Mouse (Mus musculus) heart, embryonic 16.5 days (tissue): ENCODE data around the gene Mettl23. TPM values are rescaled to one million over a fixed set of nuclear protein-coding genes. Genes with fewer than 3 reads are reported as not detected.
A peak's percentile ranks its signal among the peaks of the same experiment; 100 is the strongest.
"Not testable (repeated sequence)": the region's sequence is repeated elsewhere in the genome, so short reads cannot be mapped to it uniquely, and the experiment has no call there.

Source experiments
- ATAC-seq: fragments of 200-750 bp; cut with Nextera tagmentation; replicated peaks from 2 replicates; pipeline ENCODE4 v1.8.0; 2017; ENCODE audit warnings: moderate number of reproducible peaks; ENCODE audit not compliant: insufficient read depth, low FRiP score; ENCODE audit errors: extremely low read depth
- H3K27ac ChIP-seq: fragments of 300-500 bp; sonication (generic); 2 replicates; pipeline ENCODE4 v1.5.1; 2014; ENCODE audit warnings: mild to moderate bottlenecking, low read length, control low read depth, moderate library complexity
- H3K27me3 ChIP-seq: fragments of 300-500 bp; sonication (generic); 2 replicates; pipeline ENCODE4 v1.6.1; 2014; ENCODE audit warnings: low read length, mixed read lengths; ENCODE audit not compliant: control insufficient read depth, insufficient read depth
- H3K36me3 ChIP-seq: fragments of 300-500 bp; sonication (generic); 2 replicates; pipeline ENCODE4 v1.6.1; 2014; ENCODE audit not compliant: control insufficient read depth, insufficient read depth
- H3K4me1 ChIP-seq: fragments of 300-500 bp; sonication (generic); 2 replicates; pipeline ENCODE4 v1.6.1; 2014; ENCODE audit warnings: low read length, mixed read lengths; ENCODE audit not compliant: control insufficient read depth, insufficient read depth
- H3K4me2 ChIP-seq: fragments of 300-500 bp; sonication (generic); 2 replicates; pipeline ENCODE4 v1.6.1; 2014; ENCODE audit warnings: low read depth, mild to moderate bottlenecking, control low read depth, low read length
- H3K4me3 ChIP-seq: fragments of 300-500 bp; sonication (generic); 2 replicates; pipeline ENCODE4 v1.5.1; 2014; ENCODE audit warnings: mild to moderate bottlenecking, control low read depth, low read length
- H3K9ac ChIP-seq: fragments of 300-500 bp; sonication (generic); 2 replicates; pipeline ENCODE4 v1.6.1; 2014; ENCODE audit warnings: low read length, control low read depth
- H3K9me3 ChIP-seq: fragments of 300-500 bp; sonication (generic); replicated peaks from 2 replicates; pipeline ENCODE4 v1.6.1; 2016; ENCODE audit warnings: low read length; ENCODE audit not compliant: control insufficient read depth
- WGBS: fragments of 180-500 bp; shearing (Covaris S2); extraction: QIAGEN DNeasy Blood & Tissue Kit; methylation state at CpG from one replicate; pipeline ENCODE4 v1.1.7; 2014; 5-methylcytosine and 5-hydroxymethylcytosine counted together
- polyA plus RNA-seq: library from polyadenylated mRNA; unstranded; fragments of >200 nt; fragmentation: Nextera tagmentation; extraction: Ambion mirVana; gene quantifications from 2 replicates; pipeline ENCODE4 v1.2.1, GENCODE M21; 2015

The Mettl23 gene
- polyA plus RNA-seq, 1 experiment from 2014 or later: 69.8 TPM

- Histone ChIP-seq H3K9me3 (no peaks in the 10 kb centered on the region), H3K4me2 (no peak overlapping the region), H3K27ac (no peak overlapping the region), H3K36me3 (no peaks in the 10 kb centered on the region), H3K4me3 (no peak overlapping the region), H3K9ac (no peak overlapping the region), H3K27me3 (no peaks in the 10 kb centered on the region), H3K4me1 (peaks cover 63% of the 10 kb centered on the region)
- ATAC-seq: no peak
- 57% methylated on average over 5 of the region's 5 CpGs for WGBS
Measured at GRCm38 (mm10) chr11:116816769-116817168, 26.3 kb upstream of the Mettl23 start.

- Histone ChIP-seq H3K27me3 (no peaks in the 10 kb centered on the region), H3K4me1 (peaks cover 67% of the 10 kb centered on the region), H3K36me3 (no peaks in the 10 kb centered on the region), H3K9me3 (no peaks in the 10 kb centered on the region), H3K4me3 (no peak overlapping the region), H3K9ac (no peak overlapping the region), H3K4me2 (no peak overlapping the region), H3K27ac (no peak overlapping the region)
- WGBS: 92% methylated on average over 5 of the region's 5 CpGs
- ATAC-seq: no peak
Measured at GRCm38 (mm10) chr11:116817567-116817966, 25.5 kb upstream of the Mettl23 start.

DNA sequence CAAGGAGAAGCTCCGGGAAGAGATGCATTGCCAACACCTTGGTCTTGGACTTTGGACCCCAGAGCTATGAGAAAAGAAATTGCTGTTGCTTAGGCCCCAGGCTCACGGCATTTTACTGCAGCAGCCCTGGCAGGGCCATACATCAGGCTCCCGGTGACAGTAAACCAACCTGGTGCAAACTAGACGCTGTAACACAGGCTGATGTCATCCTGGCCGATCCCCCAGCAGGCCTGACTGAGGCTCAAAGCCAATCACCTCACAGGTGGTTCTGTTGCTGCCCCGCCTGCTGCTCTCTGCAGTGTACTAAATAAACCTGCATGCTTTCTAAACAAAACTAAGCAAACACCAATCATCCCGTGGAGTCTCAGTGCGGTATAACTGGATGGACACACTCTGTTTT is 24.4 kb upstream of the Mettl23 start:
- no peak overlapping the region for H3K4me3 ChIP-seq
- H3K9me3 ChIP-seq: no peaks in the 10 kb centered on the region
- H3K36me3 ChIP-seq: no peaks in the 10 kb centered on the region
- peaks cover 58% of the 10 kb centered on the region for H3K4me1 ChIP-seq
- no peak for ATAC-seq
- no peak overlapping the region for H3K9ac ChIP-seq
- WGBS: 46% methylated on average over 8 of the region's 8 CpGs
- H3K27me3 ChIP-seq: no peaks in the 10 kb centered on the region
- H3K4me2 ChIP-seq: no peak overlapping the region
- no peak overlapping the region for H3K27ac ChIP-seq

DNA sequence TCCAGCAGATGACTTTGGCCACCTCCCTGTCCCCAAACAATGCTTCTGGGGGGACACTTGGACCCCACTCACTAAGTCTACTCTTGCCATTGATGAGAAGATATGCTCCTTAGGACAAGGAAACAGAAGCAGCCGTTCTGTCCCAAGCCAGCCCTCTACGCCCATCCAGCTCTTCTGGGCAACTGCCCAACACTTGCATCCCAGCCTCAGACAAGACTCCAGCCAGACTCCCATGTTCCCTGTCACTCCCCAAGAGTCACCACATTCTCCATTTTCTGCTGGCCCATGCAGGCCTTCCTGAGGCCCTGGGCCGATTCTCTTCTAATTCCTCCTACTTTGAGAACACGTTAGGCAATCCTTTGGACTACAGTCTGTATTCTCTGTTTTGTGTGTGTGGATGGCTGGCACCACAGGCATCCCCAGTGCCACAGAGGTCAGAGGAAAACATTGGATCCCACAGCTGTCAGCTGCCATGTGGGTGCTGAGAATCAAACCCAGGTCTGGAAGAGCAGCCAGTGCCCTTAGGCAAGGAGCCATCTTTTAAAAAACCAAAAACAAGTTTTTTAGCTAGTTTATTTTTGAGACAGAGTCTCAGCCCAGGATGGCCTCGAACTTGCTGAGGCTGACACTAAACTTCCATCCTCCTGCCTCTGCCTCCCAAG is 23.0 kb upstream of the Mettl23 start:
- Histone ChIP-seq H3K27me3 (no peaks in the 10 kb centered on the region), H3K4me1 (peaks cover 45% of the 10 kb centered on the region), H3K4me2 (no peak overlapping the region), H3K9me3 (no peaks in the 10 kb centered on the region), H3K36me3 (no peaks in the 10 kb centered on the region), H3K27ac (peak overlapping the region; percentile 84), H3K4me3 (no peak overlapping the region), H3K9ac (no peak overlapping the region)
- ATAC-seq: no peak
- 70% methylated on average over 5 of the region's 5 CpGs for WGBS

DNA sequence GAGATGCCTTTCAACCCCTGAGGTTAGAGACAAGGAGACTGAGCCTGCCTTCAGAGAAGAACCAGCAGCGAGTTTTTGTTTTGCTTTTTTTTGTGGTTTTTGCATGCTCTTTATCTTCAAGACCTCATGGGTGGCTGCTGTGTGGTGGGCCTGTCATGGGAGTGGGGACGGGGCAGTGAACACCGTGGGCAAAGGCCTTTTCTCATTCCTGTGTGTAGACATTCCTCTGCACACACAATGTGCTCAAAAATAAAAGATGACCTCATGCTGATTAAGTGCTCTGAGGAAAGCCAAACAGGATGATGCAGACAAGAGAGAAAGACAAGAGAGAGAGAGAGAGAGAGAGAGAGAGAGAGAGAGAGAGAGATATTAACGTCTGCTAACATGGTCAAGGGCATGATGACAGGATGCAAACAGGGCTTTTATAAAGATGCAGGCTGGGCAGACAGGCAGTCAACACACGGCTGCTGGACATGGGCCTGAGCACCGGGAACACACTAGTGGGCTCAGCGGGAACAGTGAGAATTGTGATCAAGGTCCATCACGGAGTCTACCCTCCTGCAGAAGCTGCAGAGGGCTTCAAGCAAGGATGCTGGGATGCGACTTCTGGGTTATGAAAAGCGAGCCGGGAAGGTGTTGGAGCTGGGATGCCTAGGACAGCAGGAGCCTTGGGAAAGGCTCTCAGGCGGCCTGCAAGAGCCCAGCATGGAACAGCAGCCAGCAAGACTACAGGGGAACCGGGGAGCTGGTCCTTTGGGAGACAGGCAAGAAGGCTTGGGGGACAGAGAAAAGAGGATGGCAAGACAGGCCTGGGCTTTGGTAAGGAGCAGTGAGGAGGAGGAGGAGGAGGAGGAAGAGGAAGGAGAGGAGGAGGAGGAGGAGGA is 21.8 kb upstream of the Mettl23 start:
- Histone ChIP-seq H3K36me3 (no peaks in the 10 kb centered on the region), H3K27me3 (no peaks in the 10 kb centered on the region), H3K4me1 (peaks cover 41% of the 10 kb centered on the region), H3K9ac (peak overlapping the region; percentile 42), H3K27ac (peak overlapping the region; percentile 84), H3K4me2 (peak overlapping the region; percentile 4), H3K4me3 (no peak overlapping the region), H3K9me3 (no peaks in the 10 kb centered on the region)
- WGBS: 22% methylated on average over 13 of the region's 13 CpGs
- peak; percentile 76 for ATAC-seq

- Histone ChIP-seq H3K4me1 (peaks cover 42% of the 10 kb centered on the region), H3K4me2 (peak overlapping the region; percentile 4), H3K36me3 (no peaks in the 10 kb centered on the region), H3K4me3 (no peak overlapping the region), H3K27me3 (no peaks in the 10 kb centered on the region), H3K9me3 (no peaks in the 10 kb centered on the region), H3K9ac (peak overlapping the region; percentile 27), H3K27ac (peak overlapping the region; percentile 58)
- ATAC-seq: no peak
- 55% methylated on average over 10 of the region's 10 CpGs for WGBS
Measured at GRCm38 (mm10) chr11:116822215-116822614, 20.9 kb upstream of the Mettl23 start.

- peak overlapping the region; percentile 4; the same call in 1 of the 2 replicates for H3K4me2 ChIP-seq
- H3K4me1 ChIP-seq: peaks cover 42% of the 10 kb centered on the region
- H3K9ac ChIP-seq: peak overlapping the region; percentile 27; the same call in 1 of the 2 replicates
- no peaks in the 10 kb centered on the region for H3K36me3 ChIP-seq
- WGBS: 82% methylated on average over 10 of the region's 10 CpGs
- H3K27me3 ChIP-seq: no peaks in the 10 kb centered on the region
- peak overlapping the region; percentile 58 for H3K27ac ChIP-seq
- H3K9me3 ChIP-seq: no peaks in the 10 kb centered on the region
- ATAC-seq: no peak
- H3K4me3 ChIP-seq: no peak overlapping the region
Measured at GRCm38 (mm10) chr11:116822626-116823025, 20.5 kb upstream of the Mettl23 start.

DNA sequence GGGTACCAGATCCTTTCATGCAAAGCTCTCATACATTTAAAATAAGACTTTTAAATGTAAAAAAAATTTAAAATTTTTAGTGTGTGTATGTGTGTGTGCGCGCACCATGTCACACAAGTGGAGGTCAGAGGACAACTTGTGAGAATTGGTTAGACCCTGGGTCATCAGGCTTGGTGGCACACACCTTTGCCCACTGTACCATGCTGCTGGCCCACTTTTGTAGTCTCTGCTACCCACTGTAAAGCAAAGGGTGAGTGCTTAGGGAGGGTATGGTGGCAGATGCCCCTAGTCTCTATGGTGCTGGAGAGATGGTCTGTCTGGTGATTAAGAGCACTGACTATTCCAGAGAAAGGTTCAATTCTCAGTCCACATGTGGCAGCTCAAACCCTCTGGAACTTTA is 19.8 kb upstream of the Mettl23 start:
- peaks cover 45% of the 10 kb centered on the region for H3K4me1 ChIP-seq
- no peak for ATAC-seq
- no peak overlapping the region for H3K27ac ChIP-seq
- no peak overlapping the region for H3K9ac ChIP-seq
- no peaks in the 10 kb centered on the region for H3K9me3 ChIP-seq
- WGBS: 87% methylated on average over 2 of the region's 2 CpGs
- no peaks in the 10 kb centered on the region for H3K27me3 ChIP-seq
- no peaks in the 10 kb centered on the region for H3K36me3 ChIP-seq
- H3K4me2 ChIP-seq: no peak overlapping the region
- H3K4me3 ChIP-seq: no peak overlapping the region

- not testable (repeated sequence) for H3K9ac ChIP-seq, H3K27me3 ChIP-seq, H3K4me2 ChIP-seq, ATAC-seq, H3K4me3 ChIP-seq, H3K36me3 ChIP-seq, H3K27ac ChIP-seq, H3K9me3 ChIP-seq
- peaks cover 46% of the 10 kb centered on the region for H3K4me1 ChIP-seq
- WGBS: 95% methylated on average over 10 of the region's 10 CpGs
Measured at GRCm38 (mm10) chr11:116823885-116824284, 19.2 kb upstream of the Mettl23 start.
